17 mouse cellular contexts compared by ENCODE assay signal in the genomic region with DNA sequence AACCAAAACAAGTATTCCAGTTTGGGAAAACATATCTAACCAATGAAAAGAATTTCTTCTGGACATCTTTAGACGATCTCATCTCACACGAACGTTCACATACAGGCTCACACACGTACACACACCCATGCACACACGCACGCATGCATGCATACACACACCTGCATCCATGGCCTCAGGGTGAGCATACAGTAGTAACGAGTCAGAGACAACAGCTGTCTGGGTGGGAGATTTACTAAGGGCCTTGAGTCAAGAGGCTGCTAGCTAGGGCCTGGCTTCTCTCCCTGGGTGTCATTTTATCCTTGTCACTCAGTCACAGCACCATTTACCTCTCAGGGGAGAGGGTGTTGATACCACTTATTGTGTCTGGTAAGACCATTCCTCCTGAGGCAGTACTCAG.
DNase-seq lines count a peak whose midpoint lies in the region; ATAC-seq lines count a peak whose summit lies in the region.
"Had no signal": no experiment of that assay in that cellular context is flagged by ENCODE, and none has a peak within 500 bp of the region (broad histone marks: within the 10 kb centered on the region; RNA-seq: fewer than 3 reads in every experiment).

No protein-coding gene starts in this region.

- H3K4me3 ChIP-seq in heart, embryonic 14.5 days (ENCODE audit: control insufficient read depth in 1 of 2, insufficient read depth in 1 of 2, low read depth in 1 of 2, low read length in 2 of 2), result no peak overlapping the region
- H3K4me3 ChIP-seq in megakaryocyte, embryonic 14.5 days (replicated peaks), result peak overlapping the region; percentile 76
- H3K4me3 ChIP-seq: forebrain, embryonic 12.5 days; hindbrain, embryonic 13.5 days; left cerebral cortex, adult 2 months; liver, embryonic 12.5 days had no signal

- peak overlapping the region; percentile 68 to 82 for H3K27ac ChIP-seq in heart, embryonic 14.5 days (replicated peaks in 1 of 2; ENCODE audit: control insufficient read depth in 1 of 2, insufficient read depth in 1 of 2, low read depth in 2 of 2, low read length in 2 of 2)
- H3K27ac ChIP-seq: forebrain, embryonic 12.5 days; liver, embryonic 12.5 days had no signal

- 79% methylated on average over 7 of the region's 7 CpGs for WGBS in heart, embryonic 14.5 days

- H3K4me1 ChIP-seq in heart, embryonic 14.5 days (ENCODE audit: control insufficient read depth in 2 of 2, insufficient read depth in 2 of 2, low read length in 2 of 2), result peaks cover 40 to 65% of the 10 kb centered on the region in 2 experiments
- H3K4me1 ChIP-seq in megakaryocyte, embryonic 14.5 days, result peaks cover 62% of the 10 kb centered on the region

- H3K9me3 ChIP-seq in heart, embryonic 14.5 days (ENCODE audit: control insufficient read depth, low read length), result no peaks in the 10 kb centered on the region
- no peaks in the 10 kb centered on the region for H3K9me3 ChIP-seq in megakaryocyte, embryonic 14.5 days
- H3K9me3 ChIP-seq: forebrain, embryonic 12.5 days; hindbrain, embryonic 13.5 days; liver, embryonic 12.5 days had no signal

- no peaks in the 10 kb centered on the region for H3K27me3 ChIP-seq in heart, embryonic 14.5 days (ENCODE audit: control insufficient read depth, insufficient read depth, low read length)
- H3K27me3 ChIP-seq in megakaryocyte, embryonic 14.5 days (replicated peaks), result peaks cover 24% of the 10 kb centered on the region
- H3K27me3 ChIP-seq: forebrain, embryonic 12.5 days; hindbrain, embryonic 13.5 days; liver, embryonic 12.5 days had no signal

- no peaks in the 10 kb centered on the region for H3K36me3 ChIP-seq in heart, embryonic 14.5 days (ENCODE audit: control insufficient read depth, insufficient read depth, low read length)
- no peaks in the 10 kb centered on the region for H3K36me3 ChIP-seq in megakaryocyte, embryonic 14.5 days (replicated peaks; ENCODE audit: low read length)
- H3K36me3 ChIP-seq: forebrain, embryonic 12.5 days; hindbrain, embryonic 13.5 days; liver, embryonic 12.5 days had no signal

- H3K9ac ChIP-seq in heart, embryonic 14.5 days (ENCODE audit: low read length), result 0 out of 2 replicates have a peak overlapping the region, but pooled peaks have one; percentile 30
- H3K9ac ChIP-seq: forebrain, embryonic 12.5 days; liver, embryonic 12.5 days had no signal

- H3K4me2 ChIP-seq in heart, embryonic 14.5 days (ENCODE audit: low read length), result no peak overlapping the region
- H3K4me2 ChIP-seq: forebrain, embryonic 12.5 days; hindbrain, embryonic 13.5 days; liver, embryonic 12.5 days; midbrain, embryonic 11.5 days had no signal

- DNase-seq in gastrocnemius, adult 18-20 months (ENCODE audit: low spot score), result peak; percentile 23
- DNase-seq in gastrocnemius, postnatal 14 days, result no peak
- no peak for DNase-seq in heart, postnatal 36 days
- no peak for DNase-seq in T-cell, adult 2 months (ENCODE audit: low spot score)
- DNase-seq: kidney, postnatal 4 days; layer of hippocampus, adult 9-11 months; lung, postnatal 36 days; right cerebral cortex, postnatal 4 days; thymus, postnatal 14 days had no signal

- ATAC-seq in heart, embryonic 14.5 days (ENCODE audit: insufficient number of reproducible peaks, insufficient read depth, low FRiP score, low read depth), result no peak
- ATAC-seq in megakaryocyte, adult 5-6 weeks (ENCODE audit: poor library complexity, severe bottlenecking), result no peak

- intact Hi-C loops in gastrocnemius, postnatal 14 days (cut with DNase I; ENCODE audit: low total_unique reads), result no loop called here
- intact Hi-C loops in heart, postnatal 36 days (cut with DNase I), result no loop called here
